Mouse (Mus musculus) liver, adult 2 months (tissue): Measurements from ENCODE around the gene Zfand4.

Source experiments
- CTCF ChIP-seq: fragments of 200-500 bp; IDR thresholded peaks from 2 replicates; pipeline ENCODE4 v1.5.1; 2011; ENCODE audit warnings: low read depth, low read length, control low read depth
- POLR2A ChIP-seq: fragments of 200-500 bp; IDR thresholded peaks from 2 replicates; pipeline ENCODE4 v1.6.1; 2011; ENCODE audit warnings: low read length, control low read depth; ENCODE audit not compliant: insufficient read depth; ENCODE audit errors: extremely low read depth

DNA sequence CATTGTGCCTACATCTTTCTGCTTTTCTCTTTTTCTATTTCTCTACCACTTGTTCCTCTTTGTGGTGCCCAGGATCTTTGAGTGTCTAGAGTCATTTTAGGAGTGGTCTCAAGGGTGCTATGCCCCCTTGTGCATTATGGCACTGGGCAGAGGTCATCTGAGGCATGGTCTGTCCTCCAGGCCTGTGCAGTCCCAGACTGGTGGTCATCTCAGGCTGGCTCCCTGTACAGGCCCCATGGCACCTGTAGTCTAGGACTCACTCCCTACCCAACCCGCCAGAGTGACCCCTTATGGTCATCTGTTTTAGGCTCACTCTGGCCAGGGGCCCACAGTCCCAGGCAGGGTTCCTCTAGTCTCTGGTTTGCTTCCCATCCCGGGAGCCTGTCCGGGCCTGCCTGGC, 107.5 kb downstream of the Zfand4 start:
- no peak for TF ChIP-seq CTCF
- TF ChIP-seq POLR2A, result no peak
